Mouse (Mus musculus) liver, embryonic 15.5 days (tissue): ENCODE measurements around the gene Nab2. TPM values are rescaled to one million over a fixed set of nuclear protein-coding genes. Genes with fewer than 3 reads are reported as not detected.

Experiments used
- ATAC-seq: fragments of 200-750 bp; cut with Nextera tagmentation; 2 replicates; pipeline ENCODE4 v1.8.0; 2017; ENCODE audit warnings: moderate number of reproducible peaks, mild to moderate bottlenecking, moderate library complexity; ENCODE audit not compliant: insufficient read depth
- H3K27ac ChIP-seq: fragments of 300-500 bp; sonication (generic); replicated peaks from 2 replicates; pipeline ENCODE4 v1.5.1; 2015; ENCODE audit warnings: mild to moderate bottlenecking, inconsistent platforms
- H3K27me3 ChIP-seq: fragments of 300-500 bp; sonication (generic); 2 replicates; pipeline ENCODE4 v1.6.1; 2015; ENCODE audit warnings: mild to moderate bottlenecking, inconsistent platforms
- H3K36me3 ChIP-seq: fragments of 300-500 bp; sonication (generic); replicated peaks from 2 replicates; pipeline ENCODE4 v1.6.1; 2015; ENCODE audit warnings: moderate library complexity, mild to moderate bottlenecking, inconsistent platforms
- H3K4me1 ChIP-seq: fragments of 300-500 bp; sonication (generic); replicated peaks from 2 replicates; pipeline ENCODE4 v1.6.1; 2015; ENCODE audit warnings: inconsistent platforms
- H3K4me2 ChIP-seq: fragments of 300-500 bp; sonication (generic); 2 replicates; pipeline ENCODE4 v1.6.1; 2015; ENCODE audit warnings: moderate library complexity, mild to moderate bottlenecking, inconsistent platforms
- H3K4me3 ChIP-seq: fragments of 300-500 bp; sonication (generic); replicated peaks from 2 replicates; pipeline ENCODE4 v1.5.1; 2015; ENCODE audit warnings: mild to moderate bottlenecking, inconsistent platforms
- H3K9ac ChIP-seq: fragments of 300-500 bp; sonication (generic); 2 replicates; pipeline ENCODE4 v1.6.1; 2015; ENCODE audit warnings: moderate library complexity, mild to moderate bottlenecking, inconsistent platforms
- H3K9me3 ChIP-seq: fragments of 300-500 bp; sonication (generic); replicated peaks from 2 replicates; pipeline ENCODE4 v1.6.1; 2016; ENCODE audit warnings: inconsistent platforms
- WGBS: fragments of 180-500 bp; shearing (Covaris S2); methylation state at CpG from one replicate; pipeline ENCODE4 v1.1.7; 2015; ENCODE audit warnings: mixed read lengths; ENCODE audit not compliant: insufficient replicate concordance; 5-methylcytosine and 5-hydroxymethylcytosine counted together
- polyA plus RNA-seq: library from polyadenylated mRNA; unstranded; fragments of >200 nt; fragmentation: Nextera tagmentation; extraction: Ambion mirVana; gene quantifications from 2 replicates; pipeline ENCODE4 v1.2.1, GENCODE M21; 2015

Nab2 gene
- polyA plus RNA-seq, 1 experiment from 2014 or later, result 2.9 TPM

GRCm38 (mm10) chr10:127671276-127671675 lies 2.9 kb upstream of the Nab2 start:
- H3K27me3 ChIP-seq, result peaks cover 35% of the 10 kb centered on the region
- no peak overlapping the region for H3K4me2 ChIP-seq
- no peaks in the 10 kb centered on the region for H3K9me3 ChIP-seq
- WGBS, result 15% methylated on average over 2 of the region's 2 CpGs
- no peak for ATAC-seq
- no peak overlapping the region for H3K27ac ChIP-seq
- H3K4me3 ChIP-seq, result no peak overlapping the region
- no peaks in the 10 kb centered on the region for H3K36me3 ChIP-seq
- H3K9ac ChIP-seq, result no peak overlapping the region
- H3K4me1 ChIP-seq, result peaks cover 42% of the 10 kb centered on the region

- WGBS, result 34% methylated on average over 2 of the region's 2 CpGs
- ATAC-seq, result no peak
Measured at GRCm38 (mm10) chr10:127670185-127670584, 1.8 kb upstream of the Nab2 start.

GRCm38 (mm10) chr10:127669170-127669569 lies 802 bp upstream of the Nab2 start:
- 37% methylated on average over 7 of the region's 7 CpGs for WGBS
- no peak for ATAC-seq
- H3K4me2 ChIP-seq, result peak overlapping the region; percentile 71
- H3K4me1 ChIP-seq, result peaks cover 44% of the 10 kb centered on the region
- no peak overlapping the region for H3K9ac ChIP-seq
- H3K36me3 ChIP-seq, result no peaks in the 10 kb centered on the region
- H3K9me3 ChIP-seq, result no peaks in the 10 kb centered on the region
- H3K4me3 ChIP-seq, result no peak overlapping the region
- no peak overlapping the region for H3K27ac ChIP-seq
- peaks cover 56% of the 10 kb centered on the region for H3K27me3 ChIP-seq

More at GRCm38 (mm10) chr10:127670185-127670584, 1.8 kb upstream of the Nab2 start:
- H3K9ac ChIP-seq, result no peak overlapping the region
- no peaks in the 10 kb centered on the region for H3K36me3 ChIP-seq
- H3K4me2 ChIP-seq, result no peak overlapping the region
- no peak overlapping the region for H3K27ac ChIP-seq
- no peaks in the 10 kb centered on the region for H3K9me3 ChIP-seq
- no peak overlapping the region for H3K4me3 ChIP-seq
- H3K27me3 ChIP-seq, result peaks cover 46% of the 10 kb centered on the region
- H3K4me1 ChIP-seq, result peaks cover 42% of the 10 kb centered on the region

- no peaks in the 10 kb centered on the region for H3K9me3 ChIP-seq
- peak; percentile 41 for ATAC-seq
- H3K4me2 ChIP-seq, result peak overlapping the region; percentile 71
- 3% methylated on average over 35 of the region's 35 CpGs for WGBS
- H3K27me3 ChIP-seq, result peaks cover 73% of the 10 kb centered on the region
- peak overlapping the region; percentile 80 for H3K27ac ChIP-seq
- no peaks in the 10 kb centered on the region for H3K36me3 ChIP-seq
- no peak overlapping the region for H3K9ac ChIP-seq
- peak overlapping the region; percentile 58 for H3K4me3 ChIP-seq
- peaks cover 57% of the 10 kb centered on the region for H3K4me1 ChIP-seq
Measured at GRCm38 (mm10) chr10:127667269-127668092, 887 bp downstream of the Nab2 start.

- Histone ChIP-seq H3K9ac (peak within 1 kb of the TSS; percentile 27; the same call in 1 of the 2 replicates), H3K9me3 (no peaks in the 10 kb centered on the region), H3K4me3 (peak within 1 kb of the TSS; percentile 58), H3K27ac (peak within 1 kb of the TSS; percentile 80), H3K27me3 (peaks cover 81% of the 10 kb centered on the region), H3K36me3 (no peaks in the 10 kb centered on the region), H3K4me2 (peak within 1 kb of the TSS; percentile 71), H3K4me1 (peaks cover 65% of the 10 kb centered on the region)
- peak; percentile 60 for ATAC-seq
- WGBS, result under 1% methylated on average over 65 of the region's 73 CpGs
Measured at GRCm38 (mm10) chr10:127666501-127667268, 1.7 kb downstream of the Nab2 start, which contains the start of gene Nemp1. Gene Nemp1 (plus strand): TSS chr10:127666901.

GRCm38 (mm10) chr10:127665366-127666181 lies 2.8 kb downstream of the Nab2 start:
- H3K27me3 ChIP-seq, result peaks cover 87% of the 10 kb centered on the region
- 6% methylated on average over 14 of the region's 14 CpGs for WGBS
- H3K9ac ChIP-seq, result peak overlapping the region; percentile 27; the same call in 1 of the 2 replicates
- H3K4me1 ChIP-seq, result peaks cover 74% of the 10 kb centered on the region
- H3K36me3 ChIP-seq, result peaks cover 3% of the 10 kb centered on the region; the same call in 1 of the 2 replicates
- H3K9me3 ChIP-seq, result no peaks in the 10 kb centered on the region
- peak overlapping the region; percentile 80 for H3K27ac ChIP-seq
- peak overlapping the region; percentile 58 for H3K4me3 ChIP-seq
- H3K4me2 ChIP-seq, result peak overlapping the region; percentile 71
- ATAC-seq, result no peak

GRCm38 (mm10) chr10:127664891-127665290 lies 3.5 kb downstream of the Nab2 start:
- H3K4me1 ChIP-seq, result peaks cover 74% of the 10 kb centered on the region
- peaks cover 8% of the 10 kb centered on the region; the same call in 1 of the 2 replicates for H3K36me3 ChIP-seq
- no peak overlapping the region for H3K27ac ChIP-seq
- H3K27me3 ChIP-seq, result peaks cover 87% of the 10 kb centered on the region
- peak overlapping the region; percentile 58 for H3K4me3 ChIP-seq
- no peaks in the 10 kb centered on the region for H3K9me3 ChIP-seq
- peak overlapping the region; percentile 71 for H3K4me2 ChIP-seq
- ATAC-seq, result no peak
- WGBS, result 39% methylated on average over 13 of the region's 13 CpGs
- H3K9ac ChIP-seq, result no peak overlapping the region

GRCm38 (mm10) chr10:127664166-127664565 lies 4.2 kb downstream of the Nab2 start:
- no peak overlapping the region for H3K4me3 ChIP-seq
- H3K9me3 ChIP-seq, result no peaks in the 10 kb centered on the region
- ATAC-seq, result no peak
- peaks cover 81% of the 10 kb centered on the region for H3K27me3 ChIP-seq
- H3K4me2 ChIP-seq, result peak overlapping the region; percentile 71; the same call in 1 of the 2 replicates
- peaks cover 73% of the 10 kb centered on the region for H3K4me1 ChIP-seq
- WGBS, result 33% methylated on average over 16 of the region's 16 CpGs
- H3K36me3 ChIP-seq, result peaks cover 14% of the 10 kb centered on the region; the same call in 1 of the 2 replicates
- H3K27ac ChIP-seq, result no peak overlapping the region
- no peak overlapping the region for H3K9ac ChIP-seq

- Histone ChIP-seq H3K4me3 (no peak overlapping the region), H3K27me3 (peaks cover 75% of the 10 kb centered on the region)
Measured at GRCm38 (mm10) chr10:127663590-127663989, 4.8 kb downstream of the Nab2 start.

GRCm38 (mm10) chr10:127662666-127663253 lies 5.6 kb downstream of the Nab2 start:
- peaks cover 67% of the 10 kb centered on the region for H3K27me3 ChIP-seq
- H3K4me3 ChIP-seq, result no peak overlapping the region
- WGBS, result 33% methylated on average over 19 of the region's 19 CpGs
- no peaks in the 10 kb centered on the region for H3K9me3 ChIP-seq
- H3K4me1 ChIP-seq, result peaks cover 63% of the 10 kb centered on the region
- H3K9ac ChIP-seq, result no peak overlapping the region
- peaks cover 14% of the 10 kb centered on the region; the same call in 1 of the 2 replicates for H3K36me3 ChIP-seq
- no peak for ATAC-seq
- peak overlapping the region; percentile 55 for H3K4me2 ChIP-seq
- peak overlapping the region; percentile 72; the same call in 1 of the 2 replicates for H3K27ac ChIP-seq

More at GRCm38 (mm10) chr10:127663590-127663989, 4.8 kb downstream of the Nab2 start:
- peaks cover 70% of the 10 kb centered on the region for H3K4me1 ChIP-seq
- no peak overlapping the region for H3K4me2 ChIP-seq
- WGBS, result 51% methylated on average over 5 of the region's 5 CpGs
- H3K27ac ChIP-seq, result no peak overlapping the region
- no peak for ATAC-seq
- H3K9me3 ChIP-seq, result no peaks in the 10 kb centered on the region
- peaks cover 14% of the 10 kb centered on the region; the same call in 1 of the 2 replicates for H3K36me3 ChIP-seq
- no peak overlapping the region for H3K9ac ChIP-seq
